Mouse (Mus musculus) ES-E14 (cell line): ENCODE results near the gene Hist1h1d. TPM values are rescaled to one million over a fixed set of nuclear protein-coding genes. Genes with fewer than 3 reads are reported as not detected.
"Not testable (repeated sequence)": the region's sequence is repeated elsewhere in the genome, so short reads cannot be mapped to it uniquely, and the experiment has no call there.

Source experiments
- DNase-seq: peaks from one replicate; pipeline ENCODE4 v3.0.0-alpha.2; 2013; ENCODE audit warnings: low read depth, low spot score
- H3K27ac ChIP-seq: 2 replicates; pipeline ENCODE4 v1.5.1; 2012; ENCODE audit warnings: low read depth, mild to moderate bottlenecking, low read length, moderate library complexity, mixed read lengths; ENCODE audit not compliant: poor library complexity, insufficient read depth, severe bottlenecking
- H3K36me3 ChIP-seq: 2 replicates; pipeline ENCODE4 v1.6.1; 2012; ENCODE audit warnings: mild to moderate bottlenecking, low read length, moderate library complexity, mixed read lengths; ENCODE audit not compliant: control insufficient read depth, poor library complexity, insufficient read depth, severe bottlenecking
- H3K4me1 ChIP-seq, 2 experiments: fragments of 150-350 bp in 1 of 2; sonication (generic) in 1 of 2; 2 replicates each; pipeline ENCODE4 v1.6.1; 2012; ENCODE audit warnings: low read length in 2 of 2, mild to moderate bottlenecking in 1 of 2, mixed read lengths in 1 of 2; ENCODE audit not compliant: control insufficient read depth in 2 of 2, insufficient read depth in 2 of 2, poor library complexity in 1 of 2
- H3K4me3 ChIP-seq, 2 experiments: fragments of 150-350 bp in 1 of 2; sonication (generic) in 1 of 2; 2 replicates each; pipeline ENCODE4 v1.5.1; 2012; ENCODE audit warnings: low read length in 2 of 2, low read depth in 1 of 2, mild to moderate bottlenecking in 1 of 2, mixed read lengths in 1 of 2; ENCODE audit not compliant: insufficient read depth in 1 of 2, poor library complexity in 1 of 2, severe bottlenecking in 1 of 2
- H3K9ac ChIP-seq: 2 replicates; pipeline ENCODE4 v1.6.1; 2012; ENCODE audit warnings: low read depth, mild to moderate bottlenecking, low read length, mixed read lengths; ENCODE audit not compliant: poor library complexity, insufficient read depth, severe bottlenecking
- H3K9me3 ChIP-seq: fragments of 150-350 bp; sonication (generic); 2 replicates; pipeline ENCODE4 v1.6.1; 2012; ENCODE audit warnings: low read depth, mild to moderate bottlenecking, low read length; ENCODE audit not compliant: control insufficient read depth, insufficient read depth
- CHD2 ChIP-seq: IDR thresholded peaks from 2 replicates; pipeline ENCODE4 v1.6.1; 2014; ENCODE audit warnings: mild to moderate bottlenecking, low read depth, low read length, inconsistent platforms
- HCFC1 ChIP-seq: IDR thresholded peaks from 2 replicates; pipeline ENCODE4 v1.6.1; 2012; ENCODE audit warnings: low read length, inconsistent platforms, borderline replicate concordance; ENCODE audit not compliant: insufficient read depth
- MAFK ChIP-seq: IDR thresholded peaks from 2 replicates; pipeline ENCODE4 v1.6.1; 2014; ENCODE audit warnings: mild to moderate bottlenecking, low read depth, low read length, inconsistent platforms; ENCODE audit not compliant: insufficient read depth
- ZC3H11A ChIP-seq: IDR thresholded peaks from 2 replicates; pipeline ENCODE4 v1.6.1; 2012; ENCODE audit warnings: low read depth, mild to moderate bottlenecking, inconsistent platforms, low read length, borderline replicate concordance
- ZNF384 ChIP-seq: IDR thresholded peaks from 2 replicates; pipeline ENCODE4 v1.6.1; 2012; ENCODE audit warnings: low read depth, low read length, inconsistent platforms
- in situ Hi-C, 2 experiments: fragments of 600-800 bp; cut with MboI; formaldehyde crosslinking; loops; one replicate each; pipeline ENCODE4 v1.15.1; 2025; ENCODE audit warnings: low sequenced_read_pairs in 2 of 2, inconsistent platforms in 1 of 2; ENCODE audit not compliant: unreplicated experiment in 2 of 2
- total RNA-seq: library from RNA; depleted of rRNA; stranded (reverse); fragments of 300-350 nt; gene quantifications from 2 replicates; pipeline ENCODE4 v1.2.3, GENCODE M21; 2012

The Hist1h1d gene
- total RNA-seq, 1 experiment, result 97.6 TPM

DNA sequence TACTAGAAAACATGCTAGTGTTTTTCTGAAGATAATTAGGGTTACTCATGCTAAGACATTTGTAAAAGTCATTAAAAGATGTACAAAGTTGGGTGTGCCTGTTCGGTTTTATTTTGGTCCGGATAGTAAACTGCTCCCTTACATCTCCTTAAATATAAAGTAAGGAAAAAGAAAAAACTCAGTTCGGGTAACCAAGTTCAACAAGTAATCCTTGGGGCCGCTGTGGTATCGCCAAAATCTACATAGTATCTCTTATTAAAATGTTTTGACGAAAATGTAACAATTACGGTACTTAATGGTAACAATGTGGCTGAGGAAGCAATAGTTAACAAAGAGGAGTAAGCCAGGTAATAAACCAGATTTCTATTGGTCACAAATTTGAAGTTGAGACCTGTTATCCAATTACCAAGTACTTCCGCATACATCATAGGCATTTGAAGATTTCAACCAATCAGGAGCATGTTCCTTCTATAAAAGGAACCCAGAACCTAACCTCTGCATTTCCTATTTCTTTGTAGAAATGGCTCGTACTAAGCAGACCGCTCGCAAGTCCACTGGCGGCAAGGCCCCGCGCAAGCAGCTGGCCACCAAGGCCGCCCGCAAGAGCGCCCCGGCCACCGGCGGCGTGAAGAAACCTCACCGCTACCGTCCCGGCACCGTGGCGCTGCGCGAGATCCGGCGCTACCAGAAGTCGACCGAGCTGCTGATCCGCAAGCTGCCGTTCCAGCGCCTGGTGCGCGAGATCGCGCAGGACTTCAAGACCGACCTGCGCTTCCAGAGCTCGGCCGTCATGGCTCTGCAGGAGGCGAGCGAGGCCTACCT, 8.9 kb upstream of the Hist1h1d start, which contains the start of gene Hist1h3f:
TSS of gene Hist1h3f (plus strand) at position 88 of the 822 bp plus-strand sequence.
- TF ChIP-seq MAFK, result no peak
- TF ChIP-seq HCFC1, result peak; percentile 49; the same call in 1 of the 2 replicates
- TF ChIP-seq CHD2, result peak; percentile 91
- no peak for TF ChIP-seq ZC3H11A
- Histone ChIP-seq H3K9me3 (no peaks in the 10 kb centered on the region), H3K9ac (peak within 1 kb of the TSS; percentile 75), H3K4me3 (peak within 1 kb of the TSS; percentile 70 to 73), H3K36me3 (no peaks in the 10 kb centered on the region), H3K4me1 (no peaks in the 10 kb centered on the region; a peak in 1 of 4 replicates), H3K27ac (peak within 1 kb of the TSS; percentile 86)
- DNase-seq, result peak; percentile 90
- in situ Hi-C loops, result loop anchor here in 1 of 2 experiments (25.0 kb wide), 1 partner anchor 1507 kb away; the partner anchor contains the start of genes Hist1h2ag, Hist1h2ah, Hist1h2bj and Hist1h2bk

- H3K27ac ChIP-seq, result peak overlapping the region; percentile 86
- not testable (repeated sequence) for H3K4me1 ChIP-seq, DNase-seq, H3K9me3 ChIP-seq, H3K36me3 ChIP-seq
- H3K9ac ChIP-seq, result peak overlapping the region; percentile 74
- in situ Hi-C loops, result loop anchor here in 1 of 2 experiments (25.0 kb wide), 1 partner anchor 1507 kb away; the partner anchor contains the start of genes Hist1h2ag, Hist1h2ah, Hist1h2bj and Hist1h2bk
- peak overlapping the region; percentile 60 to 73 for H3K4me3 ChIP-seq
Observed at GRCm38 (mm10) chr13:23544787-23545120, 8.3 kb upstream of the Hist1h1d start.

DNA sequence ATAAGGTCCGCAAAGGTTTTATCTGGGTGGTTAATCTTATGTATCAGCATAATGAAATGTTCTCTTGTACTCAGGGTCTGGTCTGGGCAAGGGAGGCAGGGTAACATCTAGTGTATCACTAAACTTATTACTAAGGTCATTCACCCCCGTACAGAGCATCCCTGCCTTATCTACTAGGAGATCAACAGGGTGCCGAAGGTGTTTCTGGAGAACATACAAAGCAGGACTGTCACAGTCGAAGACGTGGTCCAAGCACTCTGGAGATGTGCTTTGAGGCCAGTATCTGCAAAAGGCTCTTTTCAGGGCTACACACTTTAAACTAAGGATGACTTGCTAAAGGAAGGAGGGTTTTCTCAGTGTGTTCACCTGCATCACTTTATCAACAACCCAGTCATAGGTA, 6.4 kb upstream of the Hist1h1d start:
- in situ Hi-C loops, result loop anchor here in 1 of 2 experiments (25.0 kb wide), 1 partner anchor 1509 kb away; the partner anchor contains the start of genes Hist1h2ag, Hist1h2ah, Hist1h2bj and Hist1h2bk
- Histone ChIP-seq H3K4me3 (no peak overlapping the region), H3K4me1 (no peaks in the 10 kb centered on the region; a peak in 1 of 4 replicates), H3K27ac (no peak overlapping the region), H3K9ac (no peak overlapping the region), H3K36me3 (no peaks in the 10 kb centered on the region), H3K9me3 (no peaks in the 10 kb centered on the region)
- no peak for TF ChIP-seq MAFK
- no peak for TF ChIP-seq ZC3H11A
- TF ChIP-seq HCFC1, result no peak
- no peak for TF ChIP-seq ZNF384
- no peak for TF ChIP-seq CHD2
- DNase-seq, result no peak

GRCm38 (mm10) chr13:23550761-23551145, 2.3 kb upstream of the Hist1h1d start:
- DNase-seq, result no peak
- in situ Hi-C loops, result loop anchor here (10.0 to 25.0 kb wide), 3 partner anchors 194 to 1813 kb away; partner anchors contain the start of genes Hist1h4j (in 2 of the 2), Hist1h2ag (in 1 of the 2), Hist1h2ah (in 1 of the 2) and Hist1h2bb (in 1 of the 2)
- H3K27ac ChIP-seq, result peak overlapping the region; percentile 92; the same call in 1 of the 2 replicates
- 0 out of 4 replicates have a peak, but pooled peaks cover 0 to 2% of the 10 kb centered on the region in 2 experiments for H3K4me1 ChIP-seq
- peak overlapping the region; percentile 84; the same call in 1 of the 2 replicates for H3K9ac ChIP-seq
- no peaks in the 10 kb centered on the region for H3K36me3 ChIP-seq
- no peak for TF ChIP-seq ZNF384
- no peak for TF ChIP-seq MAFK
- TF ChIP-seq CHD2, result no peak
- no peak for TF ChIP-seq HCFC1
- no peak for TF ChIP-seq ZC3H11A
- H3K9me3 ChIP-seq, result no peaks in the 10 kb centered on the region
- H3K4me3 ChIP-seq, result peak overlapping the region; percentile 22 to 64

- peak within 1 kb of the TSS; percentile 84 for H3K9ac ChIP-seq
- peak within 1 kb of the TSS; percentile 92 for H3K27ac ChIP-seq
- peak within 1 kb of the TSS; percentile 22 to 64 for H3K4me3 ChIP-seq
- H3K9me3 ChIP-seq, H3K36me3 ChIP-seq, H3K4me1 ChIP-seq: not testable (repeated sequence)
- in situ Hi-C loops, result loop anchor here (10.0 to 25.0 kb wide), 3 partner anchors 194 to 1814 kb away; partner anchors contain the start of genes Hist1h4j (in 2 of the 2), Hist1h2ag (in 1 of the 2), Hist1h2ah (in 1 of the 2) and Hist1h2bb (in 1 of the 2)
- peak; percentile 96 for DNase-seq
Observed at GRCm38 (mm10) chr13:23551146-23551834, 1.8 kb upstream of the Hist1h1d start, which contains the start of gene Hist1h4f. Hist1h4f (minus strand) TSS chr13:23551648.
